Mouse (Mus musculus) bone marrow, adult 2 months (tissue): ENCODE measurements at regions not wholly inside any gene's neighbourhood (a gene's known extent, or its start where the extent isn't known, plus 50 kb on each side); places are given as distances from the start of the nearest gene placed in this dataset.
A peak's percentile ranks its signal among the peaks of the same experiment; 100 is the strongest.

Source experiments
- H3K27ac ChIP-seq: fragments of 200-500 bp; 2 replicates; pipeline ENCODE4 v1.5.1; 2012; ENCODE audit warnings: low read depth, mild to moderate bottlenecking, control low read depth, inconsistent platforms, low read length; ENCODE audit not compliant: control insufficient read depth, poor library complexity, insufficient read depth
- H3K4me1 ChIP-seq: fragments of 200-500 bp; 2 replicates; pipeline ENCODE4 v1.6.1; 2011; ENCODE audit warnings: low read length; ENCODE audit not compliant: control insufficient read depth, insufficient read depth
- H3K4me3 ChIP-seq: fragments of 200-500 bp; replicated peaks from 2 replicates; pipeline ENCODE3; 2011; ENCODE audit warnings: mild to moderate bottlenecking, low read depth, low read length, control low read depth; ENCODE audit not compliant: control insufficient read depth
- CTCF ChIP-seq: fragments of 200-500 bp; IDR thresholded peaks from 2 replicates; pipeline ENCODE4 v1.5.1; 2011; ENCODE audit warnings: low read length, control low read depth; ENCODE audit not compliant: control insufficient read depth, insufficient read depth
- POLR2A ChIP-seq: fragments of 200-500 bp; IDR thresholded peaks from 2 replicates; pipeline ENCODE4 v1.6.1; 2011; ENCODE audit warnings: low read depth, mild to moderate bottlenecking, control low read depth, low read length, borderline replicate concordance; ENCODE audit not compliant: control insufficient read depth
- WGBS: fragments of 180-500 bp; shearing (Covaris S2); methylation state at CpG from one replicate; pipeline ENCODE4 v1.1.7; 2018; 5-methylcytosine and 5-hydroxymethylcytosine counted together

- Histone ChIP-seq H3K27ac (no peak overlapping the region), H3K4me1 (no peaks in the 10 kb centered on the region), H3K4me3 (no peak overlapping the region)
- TF ChIP-seq CTCF: no peak
- no peak for TF ChIP-seq POLR2A
- WGBS: 70% methylated on average over 4 of the region's 4 CpGs
Observed at GRCm38 (mm10) chr2:117421376-117421775, 78.6 kb upstream of the Rasgrp1 start.

GRCm38 (mm10) chr2:117422756-117423155 is 80.0 kb upstream of the Rasgrp1 start:
- 66% methylated on average over 4 of the region's 4 CpGs for WGBS
- no peak for TF ChIP-seq CTCF
- TF ChIP-seq POLR2A: no peak
- no peak overlapping the region for H3K27ac ChIP-seq

GRCm38 (mm10) chr2:117429205-117429604 is 86.4 kb upstream of the Rasgrp1 start:
- 79% methylated on average over 9 of the region's 9 CpGs for whole genome bisulfite sequencing
- Histone ChIP-seq H3K4me1 (no peaks in the 10 kb centered on the region), H3K4me3 (no peak overlapping the region), H3K27ac (no peak overlapping the region)
- TF ChIP-seq POLR2A: no peak
- no peak for TF ChIP-seq CTCF

More at GRCm38 (mm10) chr2:117422756-117423155, 80.0 kb upstream of the Rasgrp1 start:
- Histone ChIP-seq H3K4me1 (no peaks in the 10 kb centered on the region), H3K4me3 (no peak overlapping the region)

DNA sequence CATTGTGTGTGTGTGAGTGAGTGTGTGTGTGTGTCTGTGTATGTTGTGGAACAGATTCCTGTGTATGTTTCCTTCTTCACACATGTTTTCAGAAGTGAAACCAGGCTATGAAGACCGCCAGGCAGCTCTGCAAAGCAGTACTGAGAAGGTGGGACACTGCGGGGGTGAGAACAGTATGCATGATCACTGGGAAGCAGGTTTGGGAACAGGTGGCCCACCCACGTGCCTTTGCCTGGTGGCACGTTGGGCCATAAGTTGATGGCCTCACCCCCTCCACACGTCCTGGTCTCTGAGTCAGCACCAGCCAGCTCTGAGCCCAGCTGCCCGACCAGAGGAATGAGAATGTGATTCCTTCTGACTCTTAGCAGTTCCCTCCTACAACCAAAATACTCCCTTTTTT is 89.2 kb upstream of the Rasgrp1 start:
- H3K27ac ChIP-seq: no peak overlapping the region
- H3K4me3 ChIP-seq: no peak overlapping the region
- TF ChIP-seq CTCF (no peak), POLR2A (no peak)
- WGBS: 58% methylated on average over 6 of the region's 6 CpGs
- H3K4me1 ChIP-seq: no peaks in the 10 kb centered on the region

DNA sequence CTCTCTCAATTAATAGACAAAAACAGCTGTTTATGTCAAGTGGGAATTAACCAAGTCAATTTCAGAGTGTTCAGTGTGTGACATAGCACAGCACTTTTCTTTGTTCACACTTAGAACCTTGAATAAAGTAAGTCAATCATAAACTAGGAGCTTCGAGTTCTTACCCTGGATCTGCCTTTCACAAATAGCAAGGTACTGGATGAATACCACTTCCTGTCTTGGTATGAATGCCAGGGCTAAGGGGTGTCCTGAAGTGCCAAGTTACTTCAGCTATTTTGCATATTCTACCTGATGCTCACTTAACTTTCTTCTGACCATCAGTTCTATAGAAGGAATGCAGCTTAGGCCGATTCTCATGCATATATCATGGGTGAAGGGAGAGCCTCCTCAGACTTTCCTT is 90.1 kb upstream of the Rasgrp1 start:
- Histone ChIP-seq H3K4me1 (no peaks in the 10 kb centered on the region), H3K4me3 (no peak overlapping the region), H3K27ac (no peak overlapping the region)
- WGBS: 60% methylated on average over 2 of the region's 2 CpGs
- TF ChIP-seq CTCF: no peak
- TF ChIP-seq POLR2A: no peak

- H3K4me1 ChIP-seq: no peaks in the 10 kb centered on the region
- 39% methylated on average over 2 of the region's 2 CpGs for WGBS
- H3K27ac ChIP-seq: no peak overlapping the region
- no peak overlapping the region for H3K4me3 ChIP-seq
- TF ChIP-seq POLR2A: no peak
- TF ChIP-seq CTCF: no peak
Observed at GRCm38 (mm10) chr2:117433482-117433881, 90.7 kb upstream of the Rasgrp1 start.

DNA sequence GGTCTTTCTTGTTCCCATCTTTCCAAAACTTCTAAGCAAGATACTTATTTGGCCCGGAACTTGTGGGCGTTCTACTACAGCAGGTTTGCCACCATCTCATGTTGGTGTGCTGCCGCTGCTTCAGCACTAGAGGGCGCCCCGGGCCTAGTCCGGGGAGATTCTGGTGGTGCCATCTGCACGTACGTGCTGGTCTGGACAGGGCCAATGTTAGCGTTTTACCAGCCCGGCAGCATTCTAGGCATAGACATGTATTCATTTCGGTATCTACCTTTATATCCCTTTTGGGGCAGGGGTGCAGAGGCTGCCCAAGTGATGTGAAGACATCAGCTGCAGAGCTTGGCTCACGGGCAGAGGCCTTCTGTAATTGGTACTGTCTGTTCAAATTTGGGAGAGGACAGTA is 95.3 kb upstream of the Rasgrp1 start:
- TF ChIP-seq CTCF (peak; percentile 35; the same call in 1 of the 2 replicates), POLR2A (no peak)
- Histone ChIP-seq H3K4me1 (no peaks in the 10 kb centered on the region), H3K4me3 (no peak overlapping the region), H3K27ac (no peak overlapping the region)
- WGBS: 82% methylated on average over 12 of the region's 12 CpGs

- no peak overlapping the region for H3K4me3 ChIP-seq
- TF ChIP-seq CTCF (peak; percentile 85), POLR2A (no peak)
- H3K4me1 ChIP-seq: no peaks in the 10 kb centered on the region
- H3K27ac ChIP-seq: no peak overlapping the region
- WGBS: 53% methylated on average over 8 of the region's 8 CpGs
Observed at GRCm38 (mm10) chr2:117438586-117439371, 96.0 kb upstream of the Rasgrp1 start.
